Mouse (Mus musculus): ENCODE results near the gene Ppa1.
A peak's percentile ranks its signal among the peaks of the same experiment; 100 is the strongest.

DNA sequence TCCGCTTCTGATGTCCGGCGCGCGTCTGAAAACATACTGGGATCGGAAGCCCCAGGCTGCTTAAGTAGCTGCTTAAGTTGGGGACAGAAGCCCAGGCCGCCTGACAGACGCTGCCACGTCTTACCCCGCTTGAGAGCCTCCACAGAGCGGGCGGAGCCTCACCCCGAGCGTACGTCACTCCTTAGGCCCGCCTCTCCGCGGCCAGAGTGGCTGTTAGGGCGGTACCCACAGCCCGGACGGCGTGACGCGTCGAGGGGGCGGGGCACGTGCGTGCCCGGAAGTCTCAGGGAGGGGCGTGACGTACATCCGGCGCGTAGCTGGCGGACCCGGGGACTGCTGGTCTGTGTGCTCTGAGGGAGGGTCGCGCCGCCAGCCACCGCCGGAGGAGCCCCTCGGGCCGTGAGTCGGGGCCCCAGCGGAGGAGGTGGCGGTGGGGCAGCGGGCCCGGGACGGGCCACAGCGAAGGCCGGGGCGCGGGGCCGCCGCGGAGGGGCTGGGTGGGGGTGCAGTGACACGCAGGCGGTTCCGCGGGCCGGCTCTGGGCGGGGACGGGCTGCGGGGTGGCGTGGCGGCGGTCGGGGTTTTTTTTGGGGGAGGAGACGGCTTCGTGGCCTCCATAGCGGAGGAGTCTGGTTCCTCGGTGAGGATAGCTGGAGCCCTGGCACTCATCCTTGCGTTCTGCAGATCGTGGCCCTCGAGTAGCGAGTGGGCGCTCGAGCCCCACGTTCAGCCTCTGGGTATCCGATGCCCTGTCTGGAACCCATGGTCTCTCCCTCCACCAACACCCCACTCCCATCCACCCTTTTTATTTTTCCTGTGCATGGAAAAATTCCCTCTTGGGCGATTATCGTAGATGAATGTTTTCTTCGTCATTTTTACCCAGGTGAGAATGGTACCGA lies 31.9 kb downstream of the Ppa1 start, which contains the start of gene Sar1a:
- TF ChIP-seq FLI1 (IDR thresholded peaks at IDR 0.05; ENCODE audit: low read length), result peak; percentile 68
- no peak for TF ChIP-seq GATA1 (IDR thresholded peaks at IDR 0.05; ENCODE audit: borderline replicate concordance, low read length)

All from megakaryocyte, embryonic 14.5 days (primary cell).